Mouse (Mus musculus) stomach, postnatal 0 days (tissue): ENCODE measurements around the gene Cfap44. TPM values are rescaled to one million over a fixed set of nuclear protein-coding genes. Genes with fewer than 3 reads are reported as not detected.

Source experiments
- ATAC-seq: fragments of 200-750 bp; cut with Nextera tagmentation; 2 replicates; pipeline ENCODE4 v1.8.0; 2017; ENCODE audit not compliant: low FRiP score, low TSS enrichment
- DNase-seq: peaks from one replicate; pipeline ENCODE4 v3.0.0-alpha.2; 2016; ENCODE audit warnings: low spot score
- H3K27ac ChIP-seq: fragments of 300-500 bp; sonication (generic); replicated peaks from 2 replicates; pipeline ENCODE4 v1.5.1; 2014; ENCODE audit warnings: mild to moderate bottlenecking, control low read depth
- H3K27me3 ChIP-seq: fragments of 300-500 bp; sonication (generic); 2 replicates; pipeline ENCODE4 v1.6.1; 2014; ENCODE audit warnings: low read length; ENCODE audit not compliant: control insufficient read depth, insufficient read depth
- H3K36me3 ChIP-seq: fragments of 300-500 bp; sonication (generic); 2 replicates; pipeline ENCODE4 v1.6.1; 2014; ENCODE audit warnings: low read length, mixed read lengths; ENCODE audit not compliant: control insufficient read depth, insufficient read depth
- H3K4me1 ChIP-seq: fragments of 300-500 bp; sonication (generic); replicated peaks from 2 replicates; pipeline ENCODE4 v1.6.1; 2014; ENCODE audit warnings: antibody characterized with exemption; ENCODE audit not compliant: control insufficient read depth, insufficient read depth
- H3K4me2 ChIP-seq: fragments of 300-500 bp; sonication (generic); replicated peaks from 2 replicates; pipeline ENCODE4 v1.6.1; 2014; ENCODE audit warnings: low read depth, mild to moderate bottlenecking, control low read depth, moderate library complexity
- H3K4me3 ChIP-seq: fragments of 300-500 bp; sonication (generic); 2 replicates; pipeline ENCODE4 v1.5.1; 2014; ENCODE audit warnings: low read depth, low read length, control low read depth
- H3K9ac ChIP-seq: fragments of 300-500 bp; sonication (generic); 2 replicates; pipeline ENCODE4 v1.6.1; 2014; ENCODE audit warnings: mild to moderate bottlenecking, low read length, control low read depth, mixed read lengths
- H3K9me3 ChIP-seq: fragments of 300-500 bp; sonication (generic); 2 replicates; pipeline ENCODE4 v1.6.1; 2016; ENCODE audit warnings: low read length; ENCODE audit not compliant: control insufficient read depth
- CTCF ChIP-seq: IDR thresholded peaks from 2 replicates; pipeline ENCODE4 v1.5.1; 2016; ENCODE audit warnings: antibody characterized with exemption, low read depth, mild to moderate bottlenecking, moderate library complexity
- EP300 ChIP-seq: optimal IDR thresholded peaks from 2 replicates; pipeline ENCODE3; 2016; ENCODE audit warnings: antibody characterized with exemption
- WGBS: fragments of 180-500 bp; shearing (Covaris S2); extraction: QIAGEN DNeasy Blood & Tissue Kit; methylation state at CpG from one replicate; pipeline ENCODE4 v1.1.7; 2014; 5-methylcytosine and 5-hydroxymethylcytosine counted together
- polyA plus RNA-seq: library from polyadenylated mRNA; unstranded; fragments of >200 nt; fragmentation: Nextera tagmentation; extraction: Ambion mirVana; gene quantifications from 2 replicates; pipeline ENCODE4 v1.2.1, GENCODE M21; 2015

Cfap44 gene
- polyA plus RNA-seq, 1 experiment from 2014 or later: 0.05 TPM

- TF ChIP-seq CTCF (no peak), EP300 (no peak)
- H3K9me3 ChIP-seq: no peaks in the 10 kb centered on the region
- no peak for ATAC-seq
- no peak overlapping the region for H3K27ac ChIP-seq
- no peak overlapping the region for H3K9ac ChIP-seq
- H3K36me3 ChIP-seq: 0 out of 2 replicates have a peak, but pooled peaks cover 2% of the 10 kb centered on the region
- no peak overlapping the region for H3K4me2 ChIP-seq
- no peak for DNase-seq
- H3K4me1 ChIP-seq: no peaks in the 10 kb centered on the region
- WGBS: 81% methylated on average over 5 of the region's 5 CpGs
- H3K27me3 ChIP-seq: no peaks in the 10 kb centered on the region
- H3K4me3 ChIP-seq: no peak overlapping the region
Measured at GRCm38 (mm10) chr16:44508025-44508424, 113.4 kb downstream of the Cfap44 start.

GRCm38 (mm10) chr16:44508772-44509171 lies 114.2 kb downstream of the Cfap44 start:
- Histone ChIP-seq H3K4me3 (no peak overlapping the region), H3K27me3 (no peaks in the 10 kb centered on the region), H3K36me3 (0 out of 2 replicates have a peak, but pooled peaks cover 2% of the 10 kb centered on the region), H3K9me3 (no peaks in the 10 kb centered on the region), H3K4me1 (no peaks in the 10 kb centered on the region), H3K4me2 (no peak overlapping the region), H3K27ac (no peak overlapping the region), H3K9ac (no peak overlapping the region)
- 89% methylated on average over 13 of the region's 13 CpGs for whole genome bisulfite sequencing
- DNase-seq: no peak
- no peak for ATAC-seq
- TF ChIP-seq EP300 (no peak), CTCF (no peak)

GRCm38 (mm10) chr16:44509458-44510344 lies 115.1 kb downstream of the Cfap44 start:
- WGBS: 60% methylated on average over 7 of the region's 7 CpGs

GRCm38 (mm10) chr16:44510521-44511213 lies 116.1 kb downstream of the Cfap44 start:
- Histone ChIP-seq H3K9ac (no peak overlapping the region), H3K4me3 (no peak overlapping the region), H3K4me1 (no peaks in the 10 kb centered on the region), H3K27ac (no peak overlapping the region), H3K27me3 (no peaks in the 10 kb centered on the region), H3K4me2 (no peak overlapping the region), H3K9me3 (no peaks in the 10 kb centered on the region), H3K36me3 (no peaks in the 10 kb centered on the region)
- no peak for DNase-seq
- 66% methylated on average over 13 of the region's 13 CpGs for WGBS
- no peak for TF ChIP-seq CTCF
- no peak for TF ChIP-seq EP300
- ATAC-seq: no peak

More at GRCm38 (mm10) chr16:44509458-44510344, 115.1 kb downstream of the Cfap44 start:
- TF ChIP-seq EP300: no peak
- no peak for TF ChIP-seq CTCF
- no peak overlapping the region for H3K4me3 ChIP-seq
- H3K27me3 ChIP-seq: no peaks in the 10 kb centered on the region
- H3K4me1 ChIP-seq: no peaks in the 10 kb centered on the region
- no peaks in the 10 kb centered on the region for H3K36me3 ChIP-seq
- no peak overlapping the region for H3K4me2 ChIP-seq
- no peak overlapping the region for H3K9ac ChIP-seq
- H3K9me3 ChIP-seq: no peaks in the 10 kb centered on the region
- ATAC-seq: no peak
- H3K27ac ChIP-seq: no peak overlapping the region
- no peak for DNase-seq

- ATAC-seq (no peak), DNase-seq (no peak)
- Histone ChIP-seq H3K36me3 (peaks cover 11% of the 10 kb centered on the region; the same call in 1 of the 2 replicates), H3K4me3 (no peak overlapping the region), H3K4me2 (no peak overlapping the region), H3K9me3 (no peaks in the 10 kb centered on the region), H3K9ac (no peak overlapping the region), H3K4me1 (no peaks in the 10 kb centered on the region), H3K27ac (no peak overlapping the region; the same call in 1 of the 2 replicates), H3K27me3 (no peaks in the 10 kb centered on the region)
- TF ChIP-seq EP300: no peak
- TF ChIP-seq CTCF: peak; percentile 38
- WGBS: 58% methylated on average over 6 of the region's 6 CpGs
Measured at GRCm38 (mm10) chr16:44516498-44516897, 121.9 kb downstream of the Cfap44 start.

GRCm38 (mm10) chr16:44523595-44523994 lies 129.0 kb downstream of the Cfap44 start:
- ATAC-seq (no peak), DNase-seq (no peak)
- H3K4me3 ChIP-seq: no peak overlapping the region
- 0 out of 2 replicates have a peak, but pooled peaks cover 2% of the 10 kb centered on the region for H3K4me1 ChIP-seq
- 76% methylated on average over 7 of the region's 7 CpGs for WGBS
- H3K27ac ChIP-seq: no peak overlapping the region
- H3K4me2 ChIP-seq: no peak overlapping the region
- peaks cover 9% of the 10 kb centered on the region; the same call in 1 of the 2 replicates for H3K36me3 ChIP-seq
- no peak overlapping the region for H3K9ac ChIP-seq
- TF ChIP-seq EP300 (no peak), CTCF (no peak)
- no peaks in the 10 kb centered on the region for H3K27me3 ChIP-seq
- H3K9me3 ChIP-seq: no peaks in the 10 kb centered on the region
